Mouse (Mus musculus): ENCODE measurements around the gene 2010003K11Rik. TPM values are rescaled to one million over a fixed set of nuclear protein-coding genes. Genes with fewer than 3 reads are reported as not detected.

2010003K11Rik gene
- polyA plus RNA-seq, 1 experiment from 2014 or later = 1.3 TPM

DNA sequence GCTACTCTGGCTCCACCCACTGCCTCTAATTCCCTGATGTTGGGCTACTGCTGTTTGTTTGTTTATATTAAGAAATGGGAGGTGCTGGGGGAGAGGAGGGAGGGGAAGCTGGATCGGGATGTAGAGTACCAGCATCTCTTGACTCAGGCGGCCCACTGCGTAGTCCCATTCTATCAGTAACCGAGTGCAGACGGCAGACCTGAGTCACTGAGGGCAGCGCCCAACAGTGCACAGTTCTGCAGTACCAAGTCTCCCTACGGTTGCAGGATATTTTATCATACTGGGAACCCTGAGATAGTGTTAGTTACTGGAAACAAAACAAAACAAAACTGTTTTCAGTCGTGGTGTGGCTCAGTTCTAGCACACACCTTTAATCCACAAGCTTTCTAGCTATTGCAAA lies 47.3 kb downstream of the 2010003K11Rik start:
- H3K4me3 ChIP-seq (replicated peaks) = no peak overlapping the region
- H3K27ac ChIP-seq = no peak overlapping the region
- WGBS = 54% methylated on average over 8 of the region's 8 CpGs
- H3K9me3 ChIP-seq = no peaks in the 10 kb centered on the region
- ATAC-seq (ENCODE audit: insufficient read depth, low FRiP score, low read depth) = no peak
- no peak overlapping the region for H3K4me2 ChIP-seq
- H3K9ac ChIP-seq = no peak overlapping the region
- no peaks in the 10 kb centered on the region for H3K4me1 ChIP-seq
- H3K36me3 ChIP-seq = no peaks in the 10 kb centered on the region
- H3K27me3 ChIP-seq (replicated peaks) = no peaks in the 10 kb centered on the region

DNA sequence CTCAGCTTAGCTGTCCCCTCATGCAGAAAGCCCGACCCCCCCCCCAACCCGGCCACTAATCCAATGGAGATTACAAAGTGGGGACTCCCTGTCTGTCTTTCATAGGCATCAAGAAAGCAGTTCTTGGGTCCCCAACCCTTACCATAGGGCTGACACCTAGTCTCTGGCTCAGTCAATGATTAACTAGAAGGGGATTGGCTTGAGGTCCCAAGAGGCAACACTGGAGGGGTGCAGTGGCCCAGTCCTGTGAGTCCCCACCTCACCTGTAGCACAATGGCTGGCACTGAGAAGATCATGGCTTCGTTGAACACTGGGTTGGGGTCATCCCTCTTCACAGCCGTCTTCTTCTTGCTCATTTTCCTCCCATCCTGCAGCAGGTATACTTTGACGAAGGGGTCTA lies 47.7 kb downstream of the 2010003K11Rik start:
- no peaks in the 10 kb centered on the region for H3K36me3 ChIP-seq
- 59% methylated on average over 5 of the region's 5 CpGs for WGBS
- no peak for ATAC-seq (ENCODE audit: insufficient read depth, low FRiP score, low read depth)
- H3K27ac ChIP-seq = no peak overlapping the region
- H3K9ac ChIP-seq = no peak overlapping the region
- no peak overlapping the region for H3K4me2 ChIP-seq
- no peaks in the 10 kb centered on the region for H3K9me3 ChIP-seq
- H3K4me1 ChIP-seq = no peaks in the 10 kb centered on the region
- H3K4me3 ChIP-seq (replicated peaks) = no peak overlapping the region
- no peaks in the 10 kb centered on the region for H3K27me3 ChIP-seq (replicated peaks)

DNA sequence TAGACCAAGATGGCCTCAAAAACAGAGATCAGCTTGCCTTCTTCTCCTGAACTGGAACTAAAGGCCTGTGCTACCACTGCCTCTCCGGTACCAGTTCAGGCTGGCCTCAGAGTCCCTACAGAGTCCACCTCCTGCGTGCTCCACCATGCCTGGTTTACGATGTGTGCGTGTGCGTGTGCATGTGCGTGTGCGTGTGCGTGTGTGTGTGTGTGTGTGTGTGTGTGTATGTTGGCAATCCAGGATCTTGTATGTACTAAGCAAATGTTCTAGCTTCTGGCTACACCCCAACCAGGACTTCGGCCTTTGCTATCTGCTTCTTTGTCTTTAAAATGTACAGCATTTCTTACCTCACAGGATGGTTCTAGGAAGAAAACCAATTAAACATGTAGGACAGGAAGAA lies 49.2 kb downstream of the 2010003K11Rik start:
- Histone ChIP-seq H3K27me3 (replicated peaks) (no peaks in the 10 kb centered on the region), H3K27ac (no peak overlapping the region), H3K9ac (no peak overlapping the region), H3K4me2 (no peak overlapping the region), H3K9me3 (no peaks in the 10 kb centered on the region), H3K4me3 (replicated peaks) (no peak overlapping the region), H3K36me3 (no peaks in the 10 kb centered on the region), H3K4me1 (no peaks in the 10 kb centered on the region)
- ATAC-seq (ENCODE audit: insufficient read depth, low FRiP score, low read depth) = no peak
- WGBS = 93% methylated on average over 9 of the region's 9 CpGs

DNA sequence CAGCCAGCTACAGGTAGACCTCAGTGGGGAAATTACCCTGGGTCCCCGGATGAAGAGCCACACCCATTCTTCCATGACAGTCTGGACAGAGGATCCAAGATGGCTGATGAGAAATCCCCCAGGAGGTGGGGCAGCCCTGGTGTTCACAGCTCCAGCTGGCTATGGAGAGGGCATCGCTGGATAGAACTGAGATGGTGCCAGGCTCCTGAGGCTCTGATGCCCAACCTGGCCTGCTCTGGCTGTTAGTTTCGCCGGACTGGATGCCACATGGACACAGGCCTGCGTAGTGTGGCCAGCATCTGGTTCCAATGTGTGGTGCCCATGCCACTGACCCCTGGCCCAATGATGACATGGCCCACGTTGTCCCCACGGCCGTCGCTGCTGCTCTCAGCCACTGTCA lies 50.9 kb downstream of the 2010003K11Rik start:
- WGBS = 91% methylated on average over 9 of the region's 9 CpGs
- no peaks in the 10 kb centered on the region for H3K27me3 ChIP-seq (replicated peaks)
- H3K4me1 ChIP-seq = no peaks in the 10 kb centered on the region
- no peaks in the 10 kb centered on the region for H3K9me3 ChIP-seq
- no peak overlapping the region for H3K4me2 ChIP-seq
- no peak for ATAC-seq (ENCODE audit: insufficient read depth, low FRiP score, low read depth)
- H3K4me3 ChIP-seq (replicated peaks) = no peak overlapping the region
- H3K27ac ChIP-seq = no peak overlapping the region
- H3K36me3 ChIP-seq = no peaks in the 10 kb centered on the region
- no peak overlapping the region for H3K9ac ChIP-seq

Other genes with a start within 250 kb of the 2010003K11Rik start
- 27.6 and 32.6 TPM in 2 replicates for gene Ssh3, start 229.4 kb downstream of the 2010003K11Rik start, polyA plus RNA-seq (2015; fragmentation: Nextera tagmentation; extraction: Ambion mirVana)
- gene Ankrd13d, start 215.4 kb downstream of the 2010003K11Rik start, polyA plus RNA-seq (2015; fragmentation: Nextera tagmentation; extraction: Ambion mirVana) = 9.5 TPM in 2 replicates
- gene Grk2, start 192.4 kb downstream of the 2010003K11Rik start, polyA plus RNA-seq (2015; fragmentation: Nextera tagmentation; extraction: Ambion mirVana) = 18.5 and 18.7 TPM in 2 replicates
- gene Kdm2a, start 100.3 kb downstream of the 2010003K11Rik start, polyA plus RNA-seq (2015; fragmentation: Nextera tagmentation; extraction: Ambion mirVana) = 37.2 and 44.7 TPM in 2 replicates
- 24.1 and 32.0 TPM in 2 replicates for gene Rhod, start 59.2 kb downstream of the 2010003K11Rik start, polyA plus RNA-seq (2015; fragmentation: Nextera tagmentation; extraction: Ambion mirVana)
- 0.81 and 0.99 TPM in 2 replicates for gene Syt12, start 21.1 kb downstream of the 2010003K11Rik start, polyA plus RNA-seq (2015; fragmentation: Nextera tagmentation; extraction: Ambion mirVana)
- gene Pcx, start 11.9 kb upstream of the 2010003K11Rik start, polyA plus RNA-seq (2015; fragmentation: Nextera tagmentation; extraction: Ambion mirVana) = 18.0 and 19.1 TPM in 2 replicates
- gene Lrfn4, start 117.1 kb upstream of the 2010003K11Rik start, polyA plus RNA-seq (2015; fragmentation: Nextera tagmentation; extraction: Ambion mirVana) = 5.7 and 6.1 TPM in 2 replicates
- gene Rce1, start 127.1 kb upstream of the 2010003K11Rik start, polyA plus RNA-seq (2015; fragmentation: Nextera tagmentation; extraction: Ambion mirVana) = 66.1 and 66.8 TPM in 2 replicates
- 2.3 and 3.6 TPM in 2 replicates for gene Gm960, start 200.1 kb upstream of the 2010003K11Rik start, polyA plus RNA-seq (2015; fragmentation: Nextera tagmentation; extraction: Ambion mirVana)
- gene Sptbn2, start 212.6 kb upstream of the 2010003K11Rik start, polyA plus RNA-seq (2015; fragmentation: Nextera tagmentation; extraction: Ambion mirVana) = 2.8 and 2.9 TPM in 2 replicates